Mouse (Mus musculus): ENCODE measurements around the gene Slc16a1.

GRCm38 (mm10) chr3:104610453-104611230, 27.8 kb upstream of the Slc16a1 start:
- TF ChIP-seq POLR2A (IDR thresholded peaks at IDR 0.05; ENCODE audit: extremely low read depth, insufficient read depth, low read length): no peak
- TF ChIP-seq CTCF (IDR thresholded peaks at IDR 0.05; ENCODE audit: low read depth, low read length): no peak
